Mouse (Mus musculus) effector memory CD4-positive, alpha-beta T cell, adult 5 months (primary cell): ENCODE data around the gene Slc5a9. TPM values are rescaled to one million over a fixed set of nuclear protein-coding genes. Genes with fewer than 3 reads are reported as not detected.

ENCODE experiments used
- polyA plus RNA-seq: library from polyadenylated mRNA; unstranded; fragments of 100-300 nt; shearing (Covaris generic); gene quantifications from one replicate; pipeline ENCODE4 v1.2.1, GENCODE M21; 2017

The Slc5a9 gene
- polyA plus RNA-seq = not detected

DNA sequence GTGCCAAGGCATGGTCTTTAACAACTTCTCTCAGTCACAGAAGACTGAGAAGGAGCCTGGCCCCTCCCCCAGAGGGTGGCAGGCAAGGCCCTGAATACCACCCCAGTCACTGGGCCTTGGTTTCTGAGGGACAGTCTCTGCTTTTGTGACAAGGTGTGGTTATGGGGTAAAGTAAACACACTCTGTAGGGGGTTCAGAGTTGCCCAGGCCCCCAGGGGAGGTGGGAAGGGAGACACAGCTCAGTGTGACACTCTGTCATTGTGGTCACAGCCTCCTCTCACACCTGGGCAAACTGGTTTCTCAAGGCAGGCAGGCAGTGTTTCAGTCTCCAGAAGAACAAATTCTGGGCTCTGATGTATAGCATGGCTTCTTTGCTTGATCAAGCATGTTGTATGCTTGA is at the start of gene Slc5a9:
Gene Slc5a9, minus strand, starts transcription at position 144 of the 400 bp plus-strand sequence.

DNA sequence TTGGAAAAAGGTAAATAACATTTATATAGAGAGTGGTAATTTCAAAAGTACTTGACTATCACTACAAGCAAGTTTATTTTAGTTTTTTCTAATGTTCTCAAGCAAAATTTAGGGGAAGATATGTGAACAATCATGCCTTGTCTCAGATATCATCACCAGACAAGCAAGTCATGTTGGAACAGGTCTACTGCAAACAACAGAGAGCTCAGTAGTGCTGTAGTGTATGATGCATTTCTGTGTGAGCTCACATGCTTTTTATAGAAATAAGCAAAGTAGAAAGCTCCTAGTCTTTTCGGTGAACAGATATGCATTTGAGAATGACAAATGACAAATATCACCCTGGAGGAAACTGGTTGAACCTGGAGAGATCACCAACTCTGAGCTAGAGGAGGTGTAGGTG is 16.4 kb upstream of the Slc5a9 start, which contains the start of gene Skint8:
Gene Skint8, plus strand, starts transcription at position 301 of the 400 bp plus-strand sequence.

Other genes with a start within 250 kb of the Slc5a9 start
- gene Spata6, start 182.9 kb downstream of the Slc5a9 start, polyA plus RNA-seq = 38.9 TPM
- not detected for gene Skint8, start 16.5 kb upstream of the Slc5a9 start, polyA plus RNA-seq
- not detected for gene Skint7, start 70.0 kb upstream of the Slc5a9 start, polyA plus RNA-seq
- not detected for gene Skint1, start 103.4 kb upstream of the Slc5a9 start, polyA plus RNA-seq
- gene Skint4, start 169.1 kb upstream of the Slc5a9 start, polyA plus RNA-seq = 0.11 TPM